Mouse (Mus musculus) C2C12 (cell line): ENCODE results near the gene Inhba. TPM values are rescaled to one million over a fixed set of nuclear protein-coding genes. Genes with fewer than 3 reads are reported as not detected.

Source experiments
- H3K27me3 ChIP-seq: one replicate; pipeline ENCODE4 v1.6.1; 2011; ENCODE audit not compliant: control insufficient read depth, insufficient read depth, insufficient read length
- H3K36me3 ChIP-seq: one replicate; pipeline ENCODE4 v1.6.1; 2011; ENCODE audit not compliant: control insufficient read depth, insufficient read depth
- H3K4me3 ChIP-seq: one replicate; pipeline ENCODE4 v1.5.1; 2011; ENCODE audit warnings: mild to moderate bottlenecking, control low read depth; ENCODE audit not compliant: poor library complexity, insufficient read depth, severe bottlenecking
- H3K79me2 ChIP-seq: one replicate; pipeline ENCODE4 v1.6.1; 2011; ENCODE audit not compliant: control insufficient read depth, insufficient read depth
- H3K79me3 ChIP-seq: one replicate; pipeline ENCODE4 v1.6.1; 2011; ENCODE audit warnings: low read depth, control low read depth
- H3ac ChIP-seq: one replicate; pipeline ENCODE3; 2011; ENCODE audit warnings: low read depth; ENCODE audit not compliant: control insufficient read depth, insufficient read length
- CEBPB ChIP-seq: IDR thresholded peaks from one replicate; pipeline ENCODE4 v1.6.1; 2011; ENCODE audit warnings: low read depth, mild to moderate bottlenecking, control low read depth, moderate library complexity
- CTCF ChIP-seq: IDR thresholded peaks from one replicate; pipeline ENCODE4 v1.5.1; 2011; ENCODE audit not compliant: control insufficient read depth, insufficient read depth, insufficient read length
- FOSL1 ChIP-seq: IDR thresholded peaks from one replicate; pipeline ENCODE4 v1.8.0; 2011; ENCODE audit warnings: mild to moderate bottlenecking, low read length; ENCODE audit not compliant: poor library complexity, insufficient read depth, severe bottlenecking
- MAX ChIP-seq: IDR thresholded peaks from one replicate; pipeline ENCODE4 v1.6.1; 2011; ENCODE audit warnings: mild to moderate bottlenecking, control low read depth
- MYOD1 ChIP-seq: IDR thresholded peaks from one replicate; pipeline ENCODE4 v1.6.1; 2011; ENCODE audit warnings: low read depth; ENCODE audit not compliant: control insufficient read depth, insufficient read length
- MYOG ChIP-seq: IDR thresholded peaks from one replicate; pipeline ENCODE4 v1.6.1; 2011; ENCODE audit not compliant: control insufficient read depth, insufficient read length; ENCODE audit errors: extremely low read depth
- USF1 ChIP-seq: IDR thresholded peaks from one replicate; pipeline ENCODE4 v1.6.1; 2011; ENCODE audit warnings: low read depth, mild to moderate bottlenecking, control low read depth, moderate library complexity
- polyA plus RNA-seq: library from polyadenylated mRNA; unstranded; fragments of >200 nt; fragmentation: generic; extraction: Trizol; gene quantifications from one replicate; pipeline ENCODE4 v1.2.1, GENCODE M21; 2012; ENCODE audit warnings: missing spikeins

Gene Inhba
- polyA plus RNA-seq, 1 experiment = 19.9 TPM

GRCm38 (mm10) chr13:15995314-15995713, 16.3 kb upstream of the Inhba start:
- Histone ChIP-seq H3K27me3 (no peaks in the 10 kb centered on the region), H3K36me3 (no peaks in the 10 kb centered on the region), H3K4me3 (no peak overlapping the region), H3ac (no peak overlapping the region), H3K79me2 (no peaks in the 10 kb centered on the region), H3K79me3 (no peaks in the 10 kb centered on the region)
- no peak for TF ChIP-seq MYOG
- no peak for TF ChIP-seq FOSL1
- no peak for TF ChIP-seq MAX
- no peak for TF ChIP-seq CEBPB
- TF ChIP-seq MYOD1 = no peak
- no peak for TF ChIP-seq USF1
- TF ChIP-seq CTCF = no peak

- TF ChIP-seq CTCF (peak; percentile 54), CEBPB (no peak)
- no peaks in the 10 kb centered on the region for H3K27me3 ChIP-seq
- H3ac ChIP-seq = no peak overlapping the region
- H3K79me2 ChIP-seq = no peaks in the 10 kb centered on the region
- H3K79me3 ChIP-seq = no peaks in the 10 kb centered on the region
- no peaks in the 10 kb centered on the region for H3K36me3 ChIP-seq
- H3K4me3 ChIP-seq = no peak overlapping the region
These were observed 6.1 kb upstream of the Inhba start for GRCm38 (mm10) chr13:16005517-16005916.

DNA sequence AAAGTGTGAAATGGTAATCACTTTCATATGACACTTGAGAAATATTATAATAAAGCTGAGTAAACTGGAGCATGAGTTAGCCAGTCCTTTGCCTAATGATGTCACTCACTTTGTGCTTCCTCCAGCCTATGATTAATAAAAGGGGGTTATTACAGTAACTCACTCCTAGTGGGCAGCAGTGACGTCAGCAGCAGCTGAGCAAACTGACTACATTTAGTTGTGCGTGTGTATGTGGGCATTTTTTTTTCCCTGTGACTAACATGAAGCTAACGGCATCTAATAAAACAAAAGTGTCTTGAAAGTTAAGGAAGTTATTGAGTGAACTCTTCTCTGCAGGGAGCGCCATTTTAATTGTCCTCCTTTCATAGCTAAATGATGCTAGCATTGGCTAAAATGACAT, 3.9 kb upstream of the Inhba start:
- Histone ChIP-seq H3K4me3 (no peak overlapping the region), H3K79me2 (no peaks in the 10 kb centered on the region), H3ac (no peak overlapping the region), H3K79me3 (no peaks in the 10 kb centered on the region), H3K27me3 (no peaks in the 10 kb centered on the region), H3K36me3 (no peaks in the 10 kb centered on the region)
- TF ChIP-seq MYOD1 (peak; percentile 93), USF1 (no peak)

DNA sequence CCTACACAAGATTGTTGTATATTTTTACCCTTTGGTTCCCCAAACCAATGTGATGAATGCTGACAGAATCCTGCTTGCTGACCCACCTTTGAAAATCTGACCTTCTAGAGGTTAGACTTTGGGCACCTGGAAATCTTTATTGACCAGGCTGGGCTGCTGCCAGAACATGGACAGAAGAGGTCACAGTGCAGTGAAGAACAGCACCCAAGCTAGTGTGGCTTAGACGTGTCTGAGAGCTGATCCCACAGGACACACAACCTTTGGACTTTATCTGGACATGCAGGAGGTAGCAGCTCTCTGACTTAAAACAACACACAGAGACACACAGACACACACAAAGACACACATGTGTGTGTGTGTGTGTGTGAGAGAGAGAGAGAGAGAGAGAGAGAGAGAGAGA, 3.3 kb upstream of the Inhba start:
- TF ChIP-seq USF1 (no peak), CEBPB (no peak), MAX (no peak), MYOD1 (no peak), FOSL1 (no peak), MYOG (no peak)
- no peaks in the 10 kb centered on the region for H3K27me3 ChIP-seq
- no peaks in the 10 kb centered on the region for H3K79me2 ChIP-seq
- no peak overlapping the region for H3K4me3 ChIP-seq
- no peaks in the 10 kb centered on the region for H3K36me3 ChIP-seq
- H3K79me3 ChIP-seq = peaks cover under 1% of the 10 kb centered on the region
- no peak overlapping the region for H3ac ChIP-seq

DNA sequence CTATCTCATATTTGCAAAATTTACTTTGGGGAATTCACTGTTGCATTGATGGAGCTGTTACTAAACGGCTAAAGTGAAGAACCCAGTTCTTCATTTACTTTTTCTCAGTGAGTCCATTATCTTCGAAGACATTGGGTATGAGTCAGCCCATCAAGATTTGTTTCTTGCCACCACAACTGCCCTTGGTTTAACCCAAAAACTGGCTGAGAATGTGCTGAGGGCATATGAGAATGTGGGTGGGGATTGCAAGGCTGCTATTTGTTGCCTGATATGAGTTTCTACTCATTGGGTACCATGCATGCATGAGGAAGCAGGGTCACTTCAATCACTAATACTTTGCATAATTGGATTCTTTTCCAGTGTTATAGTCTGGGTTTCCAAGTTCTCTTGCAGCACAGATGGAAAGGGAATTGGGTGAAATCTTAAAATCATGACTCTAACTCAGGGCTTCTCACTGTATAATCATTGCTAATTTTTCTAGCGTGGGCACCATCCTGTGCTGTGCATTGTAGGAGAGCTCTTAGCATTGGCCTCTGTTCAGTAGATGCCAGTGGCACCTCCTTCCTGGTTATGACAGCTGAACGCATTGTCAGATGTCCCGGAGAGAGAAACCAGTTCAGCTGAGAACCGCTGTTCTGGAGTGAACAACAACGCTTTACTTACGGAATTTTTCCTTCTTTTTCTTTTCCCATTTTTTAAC, 1.7 kb upstream of the Inhba start:
- Histone ChIP-seq H3K79me3 (peaks cover 5% of the 10 kb centered on the region), H3ac (no peak overlapping the region), H3K79me2 (peaks cover 9% of the 10 kb centered on the region), H3K27me3 (no peaks in the 10 kb centered on the region), H3K36me3 (no peaks in the 10 kb centered on the region), H3K4me3 (no peak overlapping the region)
- TF ChIP-seq FOSL1 (peak; percentile 50), MYOD1 (no peak)

GRCm38 (mm10) chr13:16010586-16010985, 1.1 kb upstream of the Inhba start:
- H3K79me2 ChIP-seq = peaks cover 15% of the 10 kb centered on the region
- peaks cover 11% of the 10 kb centered on the region for H3K79me3 ChIP-seq
- H3K36me3 ChIP-seq = no peaks in the 10 kb centered on the region
- no peak overlapping the region for H3K4me3 ChIP-seq
- H3ac ChIP-seq = no peak overlapping the region
- TF ChIP-seq CTCF (no peak), MYOD1 (no peak), USF1 (no peak), MYOG (no peak), MAX (no peak), CEBPB (no peak), FOSL1 (no peak)
- H3K27me3 ChIP-seq = no peaks in the 10 kb centered on the region
